Mouse (Mus musculus): ENCODE data around the gene Tubb2a. TPM values are rescaled to one million over a fixed set of nuclear protein-coding genes. Genes with fewer than 3 reads are reported as not detected.

Tubb2a gene
- polyA plus RNA-seq, 1 experiment, result 550 TPM

GRCm38 (mm10) chr13:34106999-34107398, 29.2 kb upstream of the Tubb2a start:
- Histone ChIP-seq H3K79me2 (ENCODE audit: control insufficient read depth, insufficient read depth) (no peaks in the 10 kb centered on the region), H3K4me2 (ENCODE audit: low read depth) (no peak overlapping the region), H3K4me3 (no peak overlapping the region), H3K27me3 (ENCODE audit: control insufficient read depth, insufficient read depth, insufficient read length) (no peaks in the 10 kb centered on the region), H3ac (ENCODE audit: control insufficient read depth, insufficient read length) (no peak overlapping the region), H3K36me3 (ENCODE audit: control insufficient read depth, insufficient read depth) (no peaks in the 10 kb centered on the region)
- TF ChIP-seq TCF3 (IDR thresholded peaks at IDR 0.05; ENCODE audit: insufficient read length, low read depth) (no peak), CEBPB (IDR thresholded peaks at IDR 0.05; ENCODE audit: insufficient read depth, poor library complexity, severe bottlenecking) (no peak), MYOG (IDR thresholded peaks at IDR 0.05; ENCODE audit: control insufficient read depth in 1 of 3, insufficient read depth in 1 of 3, insufficient read length in 2 of 3, low read depth in 2 of 3) (no peak), MYOD1 (IDR thresholded peaks at IDR 0.05; ENCODE audit: control insufficient read depth in 1 of 3, insufficient read length in 2 of 3, low read depth in 2 of 3) (no peak), USF1 (IDR thresholded peaks at IDR 0.05; ENCODE audit: low read depth) (no peak), SRF (IDR thresholded peaks at IDR 0.05; ENCODE audit: control insufficient read depth, insufficient read length, low read depth) (no peak), E2F4 (IDR thresholded peaks at IDR 0.05; ENCODE audit: insufficient read depth) (no peak), REST (IDR thresholded peaks at IDR 0.05; ENCODE audit: insufficient read depth, insufficient read length) (no peak), POLR2A (IDR thresholded peaks at IDR 0.05; ENCODE audit: insufficient read length, low read depth) (no peak), POLR2AphosphoS2 (IDR thresholded peaks at IDR 0.05; ENCODE audit: insufficient read length, low read depth) (no peak), TCF12 (IDR thresholded peaks at IDR 0.05; ENCODE audit: insufficient read depth, poor library complexity, severe bottlenecking) (no peak)

- H3K79me2 ChIP-seq (ENCODE audit: control insufficient read depth, insufficient read depth), result no peaks in the 10 kb centered on the region
- TF ChIP-seq E2F4 (IDR thresholded peaks at IDR 0.05; ENCODE audit: insufficient read depth) (no peak), CEBPB (IDR thresholded peaks at IDR 0.05; ENCODE audit: insufficient read depth, poor library complexity, severe bottlenecking) (no peak), MYOD1 (IDR thresholded peaks at IDR 0.05; ENCODE audit: control insufficient read depth in 1 of 3, insufficient read length in 2 of 3, low read depth in 2 of 3) (no peak), MAX (IDR thresholded peaks at IDR 0.05; ENCODE audit: low read depth) (no peak)
Observed at GRCm38 (mm10) chr13:34106256-34106655, 28.4 kb upstream of the Tubb2a start.

GRCm38 (mm10) chr13:34105364-34105763, 27.6 kb upstream of the Tubb2a start:
- Histone ChIP-seq H3K36me3 (ENCODE audit: control insufficient read depth, insufficient read depth) (no peaks in the 10 kb centered on the region), H3K4me2 (ENCODE audit: low read depth) (no peak overlapping the region), H3ac (ENCODE audit: control insufficient read depth, insufficient read length) (no peak overlapping the region), H3K79me2 (ENCODE audit: control insufficient read depth, insufficient read depth) (no peaks in the 10 kb centered on the region), H3K27me3 (ENCODE audit: control insufficient read depth, insufficient read depth, insufficient read length) (no peaks in the 10 kb centered on the region), H3K4me3 (no peak overlapping the region)
- no peak for TF ChIP-seq POLR2AphosphoS2 (IDR thresholded peaks at IDR 0.05; ENCODE audit: insufficient read length, low read depth)

More at GRCm38 (mm10) chr13:34106256-34106655, 28.4 kb upstream of the Tubb2a start:
- Histone ChIP-seq H3K4me3 (no peak overlapping the region), H3ac (ENCODE audit: control insufficient read depth, insufficient read length) (no peak overlapping the region), H3K36me3 (ENCODE audit: control insufficient read depth, insufficient read depth) (no peaks in the 10 kb centered on the region), H3K4me2 (ENCODE audit: low read depth) (no peak overlapping the region), H3K27me3 (ENCODE audit: control insufficient read depth, insufficient read depth, insufficient read length) (no peaks in the 10 kb centered on the region)

GRCm38 (mm10) chr13:34101908-34102307, 24.1 kb upstream of the Tubb2a start:
- H3ac ChIP-seq (ENCODE audit: control insufficient read depth, insufficient read length), result no peak overlapping the region
- no peak overlapping the region for H3K4me3 ChIP-seq
- no peaks in the 10 kb centered on the region for H3K27me3 ChIP-seq (ENCODE audit: control insufficient read depth, insufficient read depth, insufficient read length)
- H3K4me2 ChIP-seq (ENCODE audit: low read depth), result no peak overlapping the region
- H3K36me3 ChIP-seq (ENCODE audit: control insufficient read depth, insufficient read depth), result no peaks in the 10 kb centered on the region
- no peaks in the 10 kb centered on the region for H3K79me2 ChIP-seq (ENCODE audit: control insufficient read depth, insufficient read depth)
- TF ChIP-seq CEBPB (IDR thresholded peaks at IDR 0.05; ENCODE audit: insufficient read depth, poor library complexity, severe bottlenecking) (no peak), MYOG (IDR thresholded peaks at IDR 0.05; ENCODE audit: control insufficient read depth in 1 of 3, insufficient read depth in 1 of 3, insufficient read length in 2 of 3, low read depth in 2 of 3) (no peak), SRF (IDR thresholded peaks at IDR 0.05; ENCODE audit: control insufficient read depth, insufficient read length, low read depth) (no peak), USF1 (IDR thresholded peaks at IDR 0.05; ENCODE audit: low read depth) (no peak), REST (IDR thresholded peaks at IDR 0.05; ENCODE audit: insufficient read depth, insufficient read length) (no peak), E2F4 (IDR thresholded peaks at IDR 0.05; ENCODE audit: insufficient read depth) (no peak), TCF3 (IDR thresholded peaks at IDR 0.05; ENCODE audit: insufficient read length, low read depth) (no peak), MAX (IDR thresholded peaks at IDR 0.05; ENCODE audit: low read depth) (no peak), POLR2A (IDR thresholded peaks at IDR 0.05; ENCODE audit: insufficient read length, low read depth) (no peak), MYOD1 (IDR thresholded peaks at IDR 0.05; ENCODE audit: control insufficient read depth in 1 of 3, insufficient read length in 2 of 3, low read depth in 2 of 3) (no peak), TCF12 (IDR thresholded peaks at IDR 0.05; ENCODE audit: insufficient read depth, poor library complexity, severe bottlenecking) (no peak), POLR2AphosphoS2 (IDR thresholded peaks at IDR 0.05; ENCODE audit: insufficient read length, low read depth) (no peak)

- TF ChIP-seq REST (IDR thresholded peaks at IDR 0.05; ENCODE audit: insufficient read depth, insufficient read length), result no peak
- TF ChIP-seq USF1 (IDR thresholded peaks at IDR 0.05; ENCODE audit: low read depth), result no peak
- TF ChIP-seq TCF12 (IDR thresholded peaks at IDR 0.05; ENCODE audit: insufficient read depth, poor library complexity, severe bottlenecking), result no peak
- no peak for TF ChIP-seq POLR2AphosphoS2 (IDR thresholded peaks at IDR 0.05; ENCODE audit: insufficient read length, low read depth)
- no peak for TF ChIP-seq CEBPB (IDR thresholded peaks at IDR 0.05; ENCODE audit: insufficient read depth, poor library complexity, severe bottlenecking)
- TF ChIP-seq TCF3 (IDR thresholded peaks at IDR 0.05; ENCODE audit: insufficient read length, low read depth), result no peak
- TF ChIP-seq POLR2A (IDR thresholded peaks at IDR 0.05; ENCODE audit: insufficient read length, low read depth), result no peak
- TF ChIP-seq MAX (IDR thresholded peaks at IDR 0.05; ENCODE audit: low read depth), result no peak
- no peak for TF ChIP-seq MYOD1 (IDR thresholded peaks at IDR 0.05; ENCODE audit: control insufficient read depth in 1 of 3, insufficient read length in 2 of 3, low read depth in 2 of 3)
- TF ChIP-seq MYOG (IDR thresholded peaks at IDR 0.05; ENCODE audit: control insufficient read depth in 1 of 3, insufficient read depth in 1 of 3, insufficient read length in 2 of 3, low read depth in 2 of 3), result no peak
- no peak for TF ChIP-seq E2F4 (IDR thresholded peaks at IDR 0.05; ENCODE audit: insufficient read depth)
- no peak for TF ChIP-seq SRF (IDR thresholded peaks at IDR 0.05; ENCODE audit: control insufficient read depth, insufficient read length, low read depth)
- no peak overlapping the region for H3ac ChIP-seq (ENCODE audit: control insufficient read depth, insufficient read length)
- no peaks in the 10 kb centered on the region for H3K79me2 ChIP-seq (ENCODE audit: control insufficient read depth, insufficient read depth)
- H3K4me2 ChIP-seq (ENCODE audit: low read depth), result no peak overlapping the region
- H3K27me3 ChIP-seq (ENCODE audit: control insufficient read depth, insufficient read depth, insufficient read length), result no peaks in the 10 kb centered on the region
- no peaks in the 10 kb centered on the region for H3K36me3 ChIP-seq (ENCODE audit: control insufficient read depth, insufficient read depth)
- no peak overlapping the region for H3K4me3 ChIP-seq
Observed at GRCm38 (mm10) chr13:34101247-34101646, 23.4 kb upstream of the Tubb2a start.
